Mouse (Mus musculus) spleen, embryonic (tissue): ENCODE measurements around the gene Gli1.
"Not testable (repeated sequence)": the region's sequence is repeated elsewhere in the genome, so short reads cannot be mapped to it uniquely, and the experiment has no call there.

ENCODE experiments used
- CTCF ChIA-PET: fragments of 350-600 bp; sonication (Branson Sonifier 250); formaldehyde crosslinking; loops from one replicate; lab custom pipeline; 2022; lab: Charles Lee

Gene Gli1

GRCm38 (mm10) chr10:127324495-127324894 is 17.3 kb downstream of the Gli1 start:
- CTCF ChIA-PET: no interaction called here

- CTCF ChIA-PET: interaction anchor here (0.7 to 1.1 kb wide), 4 partner anchors 9 to 15 kb away, joined by 3 to 4 read pairs (median 3); no protein-coding TSS in a partner anchor
Measured at GRCm38 (mm10) chr10:127323131-127323855, 18.5 kb downstream of the Gli1 start.

GRCm38 (mm10) chr10:127322669-127323068 is 19.1 kb downstream of the Gli1 start:
- CTCF ChIA-PET: interaction anchor here (0.7 to 1.1 kb wide), 3 partner anchors 11 to 16 kb away, joined by 3 to 4 read pairs (median 3); no protein-coding TSS in a partner anchor

- CTCF ChIA-PET: interaction anchor here (1.0 kb wide), 1 partner anchor 15 kb away, joined by 4 read pairs; no protein-coding TSS in a partner anchor
Measured at GRCm38 (mm10) chr10:127322178-127322577, 19.6 kb downstream of the Gli1 start.

- CTCF ChIA-PET: no interaction called here
Measured at GRCm38 (mm10) chr10:127321621-127322020, 20.2 kb downstream of the Gli1 start, which contains the start of gene Arhgap9. Gene Arhgap9 (plus strand): TSS chr10:127321964.

GRCm38 (mm10) chr10:127319969-127320368 is 21.8 kb downstream of the Gli1 start:
- CTCF ChIA-PET: interaction anchor here (1.4 kb wide), 1 partner anchor 18 kb away, joined by 3 read pairs; no protein-coding TSS in a partner anchor

- CTCF ChIA-PET: no interaction called here
Measured at GRCm38 (mm10) chr10:127318009-127318408, 23.8 kb downstream of the Gli1 start.

GRCm38 (mm10) chr10:127317277-127317676 is 24.5 kb downstream of the Gli1 start:
- CTCF ChIA-PET: interaction anchor here (0.6 kb wide), 1 partner anchor 11 kb away, joined by 5 read pairs; no protein-coding TSS in a partner anchor

- CTCF ChIA-PET: not testable (repeated sequence)
Measured at GRCm38 (mm10) chr10:127314950-127315349, 26.8 kb downstream of the Gli1 start.

GRCm38 (mm10) chr10:127313516-127313915 is 28.3 kb downstream of the Gli1 start:
- CTCF ChIA-PET: interaction anchor here (0.6 kb wide), 1 partner anchor 81 kb away, joined by 11 read pairs; no protein-coding TSS in a partner anchor

GRCm38 (mm10) chr10:127312858-127313257 is 28.9 kb downstream of the Gli1 start:
- CTCF ChIA-PET: interaction anchor here (1.2 kb wide), 1 partner anchor 21 kb away, joined by 5 read pairs; no protein-coding TSS in a partner anchor

GRCm38 (mm10) chr10:127312356-127312676 is 29.5 kb downstream of the Gli1 start:
- CTCF ChIA-PET: interaction anchor here (0.6 to 1.2 kb wide), 2 partner anchors 11 to 20 kb away, joined by 3 to 5 read pairs; no protein-coding TSS in a partner anchor

GRCm38 (mm10) chr10:127311476-127312355 is 30.1 kb downstream of the Gli1 start, which contains the start of gene Mars:
Gene Mars (minus strand): TSS chr10:127311786.
- CTCF ChIA-PET: interaction anchor here (0.6 to 1.2 kb wide), 2 partner anchors 11 to 19 kb away, joined by 3 to 5 read pairs; no protein-coding TSS in a partner anchor

- CTCF ChIA-PET: no interaction called here
Measured at GRCm38 (mm10) chr10:127310523-127311475, 31.0 kb downstream of the Gli1 start.

- CTCF ChIA-PET: not testable (repeated sequence)
Measured at GRCm38 (mm10) chr10:127309167-127309566, 32.6 kb downstream of the Gli1 start.

GRCm38 (mm10) chr10:127303136-127303535 is 38.6 kb downstream of the Gli1 start:
- CTCF ChIA-PET: no interaction called here

- CTCF ChIA-PET: no interaction called here
Measured at GRCm38 (mm10) chr10:127300361-127300760, 41.4 kb downstream of the Gli1 start.

GRCm38 (mm10) chr10:127297015-127297871 is 44.5 kb downstream of the Gli1 start:
- CTCF ChIA-PET: no interaction called here

GRCm38 (mm10) chr10:127295986-127296794 is 45.6 kb downstream of the Gli1 start:
- CTCF ChIA-PET: no interaction called here
